In genomic region chr3:149424306-149424705, GRCm38 (mm10) we compare ENCODE assay signal across 21 mouse cellular contexts.
DNase-seq lines count a peak whose midpoint lies in the region; ATAC-seq lines count a peak whose summit lies in the region.
"Had no signal": no experiment of that assay in that cellular context is flagged by ENCODE, and none has a peak within 500 bp of the region (broad histone marks: within the 10 kb centered on the region; RNA-seq: fewer than 3 reads in every experiment).

No protein-coding gene starts in this region.

- no peaks in the 10 kb centered on the region for H3K36me3 ChIP-seq in midbrain, embryonic 11.5 days (ENCODE audit: control insufficient read depth, insufficient read depth, low read length)
- H3K36me3 ChIP-seq in midbrain, embryonic 13.5 days: no peaks in the 10 kb centered on the region
- H3K36me3 ChIP-seq: G1E had no signal

- WGBS in midbrain, embryonic 11.5 days: 77% methylated on average over 1 of the region's 1 CpGs
- 74% methylated on average over 1 of the region's 1 CpGs for WGBS in midbrain, embryonic 13.5 days

- no peak overlapping the region for H3K27ac ChIP-seq in midbrain, embryonic 11.5 days (ENCODE audit: low read depth, low read length)
- H3K27ac ChIP-seq in midbrain, embryonic 13.5 days: no peak overlapping the region

- no peaks in the 10 kb centered on the region for H3K9me3 ChIP-seq in midbrain, embryonic 11.5 days (ENCODE audit: control insufficient read depth, low read length)
- no peaks in the 10 kb centered on the region for H3K9me3 ChIP-seq in midbrain, embryonic 13.5 days

- H3K4me1 ChIP-seq in midbrain, embryonic 11.5 days (ENCODE audit: control insufficient read depth, insufficient read depth, low read length): no peaks in the 10 kb centered on the region; the same call in 1 of the 2 replicates
- H3K4me1 ChIP-seq in midbrain, embryonic 13.5 days (replicated peaks): peaks cover 17% of the 10 kb centered on the region

- ATAC-seq in midbrain, embryonic 11.5 days (ENCODE audit: low FRiP score): no peak
- no peak for ATAC-seq in midbrain, embryonic 13.5 days
- ATAC-seq: activated CD4-positive, CD25-positive, alpha-beta regulatory T cell, adult 4 months; CD4-positive, CD25-positive, alpha-beta regulatory T cell, adult 4 months; Patski had no signal

- no peak overlapping the region for H3K9ac ChIP-seq in midbrain, embryonic 11.5 days (ENCODE audit: low read length)
- H3K9ac ChIP-seq in midbrain, embryonic 13.5 days (replicated peaks): no peak overlapping the region

- no peak overlapping the region for H3K4me2 ChIP-seq in midbrain, embryonic 11.5 days
- no peak overlapping the region for H3K4me2 ChIP-seq in midbrain, embryonic 13.5 days (replicated peaks)

- H3K4me3 ChIP-seq in midbrain, embryonic 11.5 days (ENCODE audit: low read depth, low read length): no peak overlapping the region
- H3K4me3 ChIP-seq in midbrain, embryonic 13.5 days (replicated peaks): no peak overlapping the region

- peak; percentile 66 for DNase-seq in midbrain, embryonic 11.5 days (ENCODE audit: low spot score, missing footprints)
- DNase-seq in retina, adult 2 months (ENCODE audit: low read depth, low spot score): peak; percentile 20
- DNase-seq in retina, embryonic 14.5 days (ENCODE audit: low spot score): no peak
- DNase-seq in retina, postnatal 1 day: peak; percentile 52
- no peak for DNase-seq in heart, postnatal 4 days
- DNase-seq: adrenal gland, adult 2 months; adrenal gland, adult 8-10 months; adrenal gland, postnatal 10 days; adrenal gland, postnatal 14 days; adrenal gland, postnatal 25 days; adrenal gland, postnatal 36 days; B cell, adult 2 months; cerebellum, adult 11 months; cerebellum, adult 11-12 months; cerebellum, adult 18-20 months had no signal

- no peaks in the 10 kb centered on the region for H3K27me3 ChIP-seq in midbrain, embryonic 11.5 days (ENCODE audit: control insufficient read depth, insufficient read depth, low read length)
- no peaks in the 10 kb centered on the region for H3K27me3 ChIP-seq in midbrain, embryonic 13.5 days
- H3K27me3 ChIP-seq: CH12.LX, Patski had no signal

Comparison
In these comparisons a context has a peak if more than half of its experiments do, and no peak if none do; other contexts are left out.
1. DNase-seq: peak in midbrain, embryonic 11.5 days (single experiment), retina, adult 2 months (single experiment) and retina, postnatal 1 day (single experiment); none in retina, embryonic 14.5 days (single experiment) and heart, postnatal 4 days (single experiment).